Mouse (Mus musculus) bone marrow, adult 2 months (tissue): Measurements from ENCODE around the gene Cep78. TPM values are rescaled to one million over a fixed set of nuclear protein-coding genes. Genes with fewer than 3 reads are reported as not detected.

ENCODE experiments used
- H3K27ac ChIP-seq: fragments of 200-500 bp; 2 replicates; pipeline ENCODE4 v1.5.1; 2012; ENCODE audit warnings: low read depth, mild to moderate bottlenecking, control low read depth, inconsistent platforms, low read length; ENCODE audit not compliant: control insufficient read depth, poor library complexity, insufficient read depth
- H3K4me1 ChIP-seq: fragments of 200-500 bp; 2 replicates; pipeline ENCODE4 v1.6.1; 2011; ENCODE audit warnings: low read length; ENCODE audit not compliant: control insufficient read depth, insufficient read depth
- H3K4me3 ChIP-seq: fragments of 200-500 bp; replicated peaks from 2 replicates; pipeline ENCODE3; 2011; ENCODE audit warnings: mild to moderate bottlenecking, low read depth, low read length, control low read depth; ENCODE audit not compliant: control insufficient read depth
- CTCF ChIP-seq: fragments of 200-500 bp; IDR thresholded peaks from 2 replicates; pipeline ENCODE4 v1.5.1; 2011; ENCODE audit warnings: low read length, control low read depth; ENCODE audit not compliant: control insufficient read depth, insufficient read depth
- POLR2A ChIP-seq: fragments of 200-500 bp; IDR thresholded peaks from 2 replicates; pipeline ENCODE4 v1.6.1; 2011; ENCODE audit warnings: low read depth, mild to moderate bottlenecking, control low read depth, low read length, borderline replicate concordance; ENCODE audit not compliant: control insufficient read depth
- WGBS: fragments of 180-500 bp; shearing (Covaris S2); methylation state at CpG from one replicate; pipeline ENCODE4 v1.1.7; 2018; 5-methylcytosine and 5-hydroxymethylcytosine counted together
- polyA plus RNA-seq: library from polyadenylated mRNA; stranded (reverse); fragments of >200 nt; gene quantifications from 2 replicates; pipeline ENCODE4 v1.2.4, GENCODE M21; 2011; ENCODE audit warnings: low replicate concordance; ENCODE audit not compliant: missing spikeins, insufficient read depth, insufficient read length

The Cep78 gene
- polyA plus RNA-seq, 1 experiment, result 10.9 TPM

DNA sequence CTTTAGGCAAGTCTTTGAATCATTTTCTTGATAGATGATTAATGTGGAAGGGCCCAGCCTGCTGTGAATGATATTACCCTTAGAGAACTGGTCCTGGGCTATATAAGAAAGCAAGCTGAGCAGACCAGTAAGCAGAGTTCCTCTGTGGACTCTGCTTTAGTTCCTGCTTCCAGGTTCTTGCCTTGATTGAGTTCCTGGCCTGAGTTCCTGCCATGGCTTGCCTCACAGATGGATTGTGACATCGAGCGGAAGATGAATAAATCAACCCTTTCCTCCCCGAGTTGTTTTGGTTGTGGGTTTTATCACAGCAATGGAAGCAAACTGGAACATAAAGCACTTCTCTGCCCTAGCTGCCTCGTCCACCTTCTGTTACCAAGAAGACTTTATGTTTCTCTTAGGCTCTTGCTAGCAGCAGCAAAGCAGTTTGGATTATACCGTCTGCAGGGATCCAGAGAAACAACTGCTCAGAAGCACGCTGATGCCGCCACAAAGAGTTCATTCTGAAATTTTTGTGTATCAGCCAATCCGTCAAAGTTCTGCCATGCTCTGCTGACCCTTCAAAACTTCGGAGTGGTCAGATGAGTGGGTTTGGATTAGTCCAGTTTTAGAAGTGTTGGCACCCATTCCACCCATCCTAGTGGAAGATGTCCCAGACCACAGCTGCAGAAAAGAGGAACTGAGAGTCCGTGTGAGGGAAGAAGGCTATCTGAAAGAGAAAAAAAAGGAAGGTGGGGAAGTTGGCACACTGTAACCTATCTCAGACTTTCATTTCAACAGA is 30.6 kb upstream of the Cep78 start:
- Histone ChIP-seq H3K4me3 (no peak overlapping the region), H3K4me1 (peaks cover 2% of the 10 kb centered on the region; the same call in 1 of the 2 replicates), H3K27ac (peak overlapping the region; percentile 37; the same call in 1 of the 2 replicates)
- 5% methylated on average over 10 of the region's 10 CpGs for WGBS
- TF ChIP-seq CTCF (no peak), POLR2A (no peak)

DNA sequence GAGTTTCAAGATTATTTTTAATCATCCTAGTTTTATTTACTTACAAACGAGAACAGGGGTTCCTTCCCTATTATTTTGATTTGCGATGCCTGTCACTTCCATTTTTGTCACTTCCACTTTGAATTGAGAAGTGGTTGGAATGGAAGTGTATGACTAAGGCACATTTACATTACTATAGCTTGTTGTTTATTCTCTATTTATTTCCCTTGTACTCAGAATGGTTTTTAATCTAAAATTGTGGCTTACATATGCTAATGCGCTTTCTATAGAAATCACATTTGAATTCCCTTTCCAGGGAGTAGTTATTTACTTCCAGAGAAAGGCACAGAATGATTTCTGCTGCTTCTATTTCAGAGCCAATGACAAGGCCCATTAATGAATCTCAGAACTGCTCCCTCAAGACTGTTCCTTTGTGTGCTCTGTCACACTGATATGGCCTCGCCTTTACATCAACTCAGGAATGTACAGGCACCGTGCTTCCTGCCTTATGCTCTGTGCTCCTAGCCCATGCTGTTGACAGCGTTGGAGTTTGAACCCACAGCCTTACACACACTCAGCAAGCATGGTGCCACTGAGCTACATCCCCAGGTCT is 25.1 kb upstream of the Cep78 start:
- TF ChIP-seq POLR2A (no peak), CTCF (no peak)
- WGBS, result 63% methylated on average over 6 of the region's 6 CpGs
- Histone ChIP-seq H3K4me3 (no peak overlapping the region), H3K27ac (no peak overlapping the region), H3K4me1 (peaks cover 1% of the 10 kb centered on the region; the same call in 1 of the 2 replicates)

DNA sequence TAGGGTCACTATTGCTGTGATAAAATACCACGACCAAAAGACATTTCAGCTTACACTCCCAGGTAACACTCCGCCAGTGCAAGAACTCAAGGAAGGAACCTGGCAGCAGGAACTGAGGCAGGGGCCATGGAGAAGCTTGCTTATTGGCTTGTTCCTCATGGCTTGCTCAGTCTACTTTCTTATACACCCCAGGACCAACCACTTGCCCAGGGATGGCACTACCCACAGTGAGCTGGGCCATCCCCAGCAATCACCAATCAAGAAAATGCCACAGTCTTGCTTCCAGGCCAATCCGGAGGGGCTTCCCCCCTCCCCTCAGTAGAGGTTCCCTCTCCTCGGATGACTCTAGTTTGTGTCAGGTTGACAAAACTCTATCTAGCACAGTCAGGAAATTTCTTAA is 24.3 kb upstream of the Cep78 start:
- Histone ChIP-seq H3K27ac (no peak overlapping the region), H3K4me1 (peaks cover 1% of the 10 kb centered on the region; the same call in 1 of the 2 replicates), H3K4me3 (no peak overlapping the region)
- 75% methylated on average over 4 of the region's 4 CpGs for WGBS
- TF ChIP-seq POLR2A (no peak), CTCF (no peak)

DNA sequence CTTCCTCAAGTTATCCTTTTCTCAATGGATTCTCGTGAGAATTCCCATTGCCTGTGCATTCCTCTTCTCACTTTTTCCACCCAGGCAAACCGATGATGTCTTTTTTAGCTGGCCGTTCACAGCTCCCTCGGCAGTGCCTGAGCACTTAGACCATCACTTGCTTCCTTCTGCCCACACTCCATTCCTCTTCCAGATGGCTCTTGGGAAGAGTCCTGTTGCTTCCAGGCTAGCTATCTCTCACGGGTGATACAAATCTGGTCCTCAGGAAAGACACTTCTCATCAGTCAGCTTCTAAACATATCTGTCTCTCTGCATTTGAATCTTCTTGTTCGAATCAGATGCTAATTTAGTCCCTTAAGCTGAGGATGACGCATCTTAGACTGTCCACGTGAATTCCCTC is 22.3 kb upstream of the Cep78 start:
- Histone ChIP-seq H3K4me1 (peaks cover 1% of the 10 kb centered on the region; the same call in 1 of the 2 replicates), H3K4me3 (no peak overlapping the region), H3K27ac (no peak overlapping the region)
- WGBS, result 81% methylated on average over 8 of the region's 8 CpGs
- no peak for TF ChIP-seq POLR2A
- TF ChIP-seq CTCF, result no peak

DNA sequence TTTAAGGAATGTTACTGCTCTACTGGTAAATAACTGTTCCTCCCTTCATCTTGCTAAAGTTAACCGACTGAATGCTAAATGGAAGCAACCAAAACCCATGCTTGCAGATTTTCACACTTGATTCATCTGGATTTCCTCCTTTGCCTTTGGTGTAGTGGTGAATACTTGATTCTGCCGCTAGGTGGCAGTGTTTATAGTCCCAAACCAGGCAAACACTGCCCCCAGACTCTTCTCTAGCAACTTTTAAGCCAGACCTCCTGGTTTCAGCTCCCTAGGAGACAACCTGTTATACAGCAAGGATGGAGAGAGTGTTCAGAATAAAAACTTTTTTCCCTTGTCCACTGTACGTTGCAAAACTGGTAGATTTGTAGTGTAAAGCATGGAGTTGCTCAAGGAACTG is 13.4 kb upstream of the Cep78 start:
- TF ChIP-seq CTCF, result peak; percentile 28; the same call in 1 of the 2 replicates
- no peak for TF ChIP-seq POLR2A
- 7% methylated on average over 3 of the region's 3 CpGs for WGBS
- no peak overlapping the region for H3K4me3 ChIP-seq
- no peaks in the 10 kb centered on the region; the same call in 1 of the 2 replicates for H3K4me1 ChIP-seq
- no peak overlapping the region for H3K27ac ChIP-seq

DNA sequence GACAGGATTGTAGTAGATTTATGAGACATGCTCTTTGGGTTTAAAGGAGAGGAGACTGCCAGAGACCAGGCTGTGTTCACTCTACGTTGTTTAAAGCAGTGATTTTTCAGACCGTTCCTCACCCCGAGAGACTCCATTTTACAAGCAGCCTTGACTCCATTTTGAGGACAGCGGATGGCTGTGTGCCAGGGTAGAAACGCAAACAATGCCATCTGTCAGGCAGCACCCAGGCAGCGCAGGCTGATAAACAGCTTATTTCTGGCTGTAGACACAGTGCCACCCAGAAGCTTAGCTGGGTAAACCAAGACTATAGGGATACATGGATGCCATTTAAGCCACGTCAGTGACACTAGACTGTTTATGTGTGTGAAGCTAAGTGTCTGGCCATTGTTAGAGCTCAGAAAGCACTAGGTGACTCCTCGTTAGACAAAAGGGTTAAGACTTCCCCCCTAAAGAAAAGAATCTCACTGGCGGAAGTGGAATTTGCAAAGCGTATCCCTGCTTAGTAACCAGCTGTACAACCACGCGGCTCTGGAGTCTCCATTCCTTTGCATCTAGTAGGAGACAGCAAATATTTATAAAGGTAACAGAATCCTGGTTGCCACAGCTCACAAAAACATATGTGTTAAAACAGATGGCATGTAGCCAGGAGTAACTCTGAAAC is 12.2 kb upstream of the Cep78 start:
- H3K27ac ChIP-seq, result no peak overlapping the region
- TF ChIP-seq POLR2A, result no peak
- TF ChIP-seq CTCF, result no peak
- WGBS, result 73% methylated on average over 12 of the region's 12 CpGs
- H3K4me3 ChIP-seq, result no peak overlapping the region
- H3K4me1 ChIP-seq, result no peaks in the 10 kb centered on the region; the same call in 1 of the 2 replicates

DNA sequence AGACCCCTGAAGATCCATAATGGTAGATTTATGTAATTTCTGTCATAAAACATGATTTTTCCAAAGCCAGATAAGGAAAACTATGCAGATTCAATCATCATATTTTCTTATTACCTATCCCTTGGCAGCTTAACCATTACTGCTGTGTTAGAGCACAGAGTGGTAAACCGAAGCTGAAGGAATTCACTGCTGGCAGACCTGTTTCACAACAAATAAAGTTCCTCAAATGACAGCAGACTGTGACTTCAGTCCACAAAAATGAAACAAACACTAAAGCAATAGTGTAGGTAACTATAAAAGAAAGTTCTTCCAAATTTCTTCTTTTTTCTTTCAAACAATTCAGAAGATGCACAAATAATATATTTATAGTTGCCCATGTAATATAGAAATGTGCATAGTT is 5.3 kb upstream of the Cep78 start:
- no peak overlapping the region for H3K27ac ChIP-seq
- H3K4me1 ChIP-seq, result no peaks in the 10 kb centered on the region
- 25% methylated on average over 1 of the region's 1 CpGs for WGBS
- TF ChIP-seq POLR2A, result no peak
- TF ChIP-seq CTCF, result no peak
- no peak overlapping the region for H3K4me3 ChIP-seq

DNA sequence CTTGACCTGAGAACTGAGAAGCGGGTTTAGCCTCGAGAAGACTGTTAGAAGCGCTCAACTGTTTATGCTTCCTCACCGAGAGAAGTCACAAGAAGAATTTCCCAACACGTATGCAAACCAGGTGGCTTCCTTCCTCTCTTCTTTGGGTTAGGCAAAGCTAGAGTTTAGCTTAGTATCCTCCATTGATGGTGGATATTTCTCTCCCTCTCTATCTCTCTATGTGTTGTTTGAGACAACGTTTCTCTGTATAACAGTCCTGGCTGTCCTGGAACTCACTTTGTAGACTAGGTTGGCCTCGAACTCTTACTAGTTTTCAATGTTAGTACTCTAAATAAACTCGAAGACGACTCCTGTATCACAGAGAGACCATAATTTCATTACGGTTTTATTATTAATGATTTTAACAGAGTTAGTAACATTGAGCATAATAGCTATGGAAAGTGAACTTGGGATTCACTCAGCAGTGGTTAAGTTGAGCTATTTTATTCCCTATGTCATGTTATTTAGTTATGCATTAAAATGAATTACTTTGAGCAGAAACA is 454 bp upstream of the Cep78 start:
- WGBS, result 28% methylated on average over 10 of the region's 10 CpGs
- Histone ChIP-seq H3K4me3 (peak overlapping the region; percentile 94), H3K27ac (peak overlapping the region; percentile 86), H3K4me1 (peaks cover 2% of the 10 kb centered on the region)
- TF ChIP-seq CTCF (no peak), POLR2A (no peak)
